Mouse (Mus musculus) intestine, embryonic 14.5 days (tissue): ENCODE measurements around the gene Spon1. TPM values are rescaled to one million over a fixed set of nuclear protein-coding genes. Genes with fewer than 3 reads are reported as not detected.

Experiments used
- ATAC-seq: fragments of 200-750 bp; cut with Nextera tagmentation; replicated peaks from 2 replicates; pipeline ENCODE4 v1.8.0; 2017; ENCODE audit warnings: low read depth, moderate number of reproducible peaks, moderate TSS enrichment, moderate library complexity; ENCODE audit not compliant: low FRiP score, low TSS enrichment
- DNase-seq: peaks from one replicate; pipeline ENCODE4 v3.0.0-alpha.2; 2018; ENCODE audit warnings: low spot score
- H3K27ac ChIP-seq: fragments of 300-500 bp; sonication (generic); 2 replicates; pipeline ENCODE4 v1.5.1; 2014; ENCODE audit warnings: low read depth, mild to moderate bottlenecking, control low read depth
- H3K27me3 ChIP-seq: fragments of 300-500 bp; sonication (generic); replicated peaks from 2 replicates; pipeline ENCODE4 v1.6.1; 2014; ENCODE audit warnings: low read length, control low read depth; ENCODE audit not compliant: control insufficient read depth, insufficient read depth
- H3K36me3 ChIP-seq: fragments of 300-500 bp; sonication (generic); 2 replicates; pipeline ENCODE4 v1.6.1; 2014; ENCODE audit warnings: low read length, control low read depth; ENCODE audit not compliant: control insufficient read depth, insufficient read depth
- H3K4me1 ChIP-seq: fragments of 300-500 bp; sonication (generic); replicated peaks from 2 replicates; pipeline ENCODE4 v1.6.1; 2014; ENCODE audit warnings: low read length, control low read depth, mixed read lengths; ENCODE audit not compliant: control insufficient read depth, insufficient read depth
- H3K4me2 ChIP-seq: fragments of 300-500 bp; sonication (generic); 2 replicates; pipeline ENCODE4 v1.6.1; 2014; ENCODE audit warnings: low read length
- H3K4me3 ChIP-seq: fragments of 300-500 bp; sonication (generic); 2 replicates; pipeline ENCODE4 v1.5.1; 2014; ENCODE audit warnings: low read depth, low read length, control low read depth, mixed read lengths
- H3K9ac ChIP-seq: fragments of 300-500 bp; sonication (generic); 2 replicates; pipeline ENCODE4 v1.6.1; 2014; ENCODE audit warnings: mild to moderate bottlenecking, low read length
- H3K9me3 ChIP-seq: fragments of 300-500 bp; sonication (generic); 2 replicates; pipeline ENCODE4 v1.6.1; 2016; ENCODE audit warnings: low read length, control low read depth; ENCODE audit not compliant: control insufficient read depth
- WGBS: fragments of 180-500 bp; shearing (Covaris S2); extraction: QIAGEN DNeasy Blood & Tissue Kit; methylation state at CpG from one replicate; pipeline ENCODE4 v1.1.7; 2014; 5-methylcytosine and 5-hydroxymethylcytosine counted together
- polyA plus RNA-seq: library from polyadenylated mRNA; unstranded; fragments of >200 nt; fragmentation: Nextera tagmentation; extraction: Ambion mirVana; gene quantifications from 2 replicates; pipeline ENCODE4 v1.2.1, GENCODE M21; 2014

Gene Spon1
- polyA plus RNA-seq, 1 experiment from 2014 or later: 12.2 TPM

- 59% methylated on average over 5 of the region's 5 CpGs for WGBS
- H3K4me3 ChIP-seq: no peak overlapping the region
- H3K27me3 ChIP-seq: no peaks in the 10 kb centered on the region
- ATAC-seq: no peak
- no peak overlapping the region for H3K27ac ChIP-seq
- no peaks in the 10 kb centered on the region for H3K9me3 ChIP-seq
- no peaks in the 10 kb centered on the region for H3K4me1 ChIP-seq
- DNase-seq: no peak
- no peak overlapping the region for H3K4me2 ChIP-seq
- H3K36me3 ChIP-seq: no peaks in the 10 kb centered on the region
- H3K9ac ChIP-seq: no peak overlapping the region
These were observed 129.5 kb downstream of the Spon1 start for GRCm38 (mm10) chr7:113895266-113895665.

GRCm38 (mm10) chr7:113898388-113898787, 132.6 kb downstream of the Spon1 start:
- H3K9ac ChIP-seq: no peak overlapping the region
- H3K27ac ChIP-seq: no peak overlapping the region
- ATAC-seq (no peak), DNase-seq (no peak)
- no peaks in the 10 kb centered on the region for H3K27me3 ChIP-seq
- H3K9me3 ChIP-seq: no peaks in the 10 kb centered on the region
- no peak overlapping the region for H3K4me3 ChIP-seq
- H3K4me2 ChIP-seq: no peak overlapping the region
- no peaks in the 10 kb centered on the region for H3K36me3 ChIP-seq
- H3K4me1 ChIP-seq: no peaks in the 10 kb centered on the region

GRCm38 (mm10) chr7:113901511-113901910, 135.7 kb downstream of the Spon1 start:
- WGBS: 85% methylated on average over 2 of the region's 2 CpGs
- DNase-seq (no peak), ATAC-seq (no peak)
- Histone ChIP-seq H3K9me3 (no peaks in the 10 kb centered on the region), H3K9ac (no peak overlapping the region), H3K4me2 (no peak overlapping the region), H3K4me3 (no peak overlapping the region), H3K27me3 (no peaks in the 10 kb centered on the region), H3K27ac (no peak overlapping the region), H3K4me1 (no peaks in the 10 kb centered on the region), H3K36me3 (no peaks in the 10 kb centered on the region)

- Histone ChIP-seq H3K27ac (no peak overlapping the region), H3K9me3 (no peaks in the 10 kb centered on the region), H3K27me3 (no peaks in the 10 kb centered on the region), H3K4me3 (no peak overlapping the region), H3K36me3 (no peaks in the 10 kb centered on the region), H3K4me1 (no peaks in the 10 kb centered on the region), H3K9ac (no peak overlapping the region), H3K4me2 (no peak overlapping the region)
- 58% methylated on average over 10 of the region's 10 CpGs for WGBS
- no peak for DNase-seq
- no peak for ATAC-seq
These were observed 136.2 kb downstream of the Spon1 start for GRCm38 (mm10) chr7:113901941-113902515.

- no peak for ATAC-seq
- no peak for DNase-seq
These were observed 137.5 kb downstream of the Spon1 start for GRCm38 (mm10) chr7:113903127-113903827.

GRCm38 (mm10) chr7:113903939-113904338, 138.1 kb downstream of the Spon1 start:
- WGBS: 72% methylated on average over 5 of the region's 5 CpGs

More at GRCm38 (mm10) chr7:113903127-113903827, 137.5 kb downstream of the Spon1 start:
- no peaks in the 10 kb centered on the region for H3K4me1 ChIP-seq
- H3K27me3 ChIP-seq: no peaks in the 10 kb centered on the region
- H3K9ac ChIP-seq: no peak overlapping the region
- no peaks in the 10 kb centered on the region for H3K9me3 ChIP-seq
- 89% methylated on average over 3 of the region's 3 CpGs for WGBS
- H3K36me3 ChIP-seq: no peaks in the 10 kb centered on the region
- H3K4me3 ChIP-seq: no peak overlapping the region
- no peak overlapping the region for H3K27ac ChIP-seq
- H3K4me2 ChIP-seq: no peak overlapping the region

GRCm38 (mm10) chr7:113904348-113904895, 138.6 kb downstream of the Spon1 start:
- DNase-seq: no peak

More at GRCm38 (mm10) chr7:113903939-113904338, 138.1 kb downstream of the Spon1 start:
- H3K27me3 ChIP-seq: no peaks in the 10 kb centered on the region
- H3K36me3 ChIP-seq: no peaks in the 10 kb centered on the region
- H3K4me3 ChIP-seq: no peak overlapping the region
- no peak overlapping the region for H3K4me2 ChIP-seq
- H3K9me3 ChIP-seq: no peaks in the 10 kb centered on the region
- H3K27ac ChIP-seq: no peak overlapping the region
- H3K4me1 ChIP-seq: no peaks in the 10 kb centered on the region
- H3K9ac ChIP-seq: no peak overlapping the region
- ATAC-seq (no peak), DNase-seq (no peak)

GRCm38 (mm10) chr7:113909161-113909825, 143.5 kb downstream of the Spon1 start:
- no peak for ATAC-seq
- Histone ChIP-seq H3K27me3 (no peaks in the 10 kb centered on the region), H3K9ac (no peak overlapping the region), H3K4me3 (no peak overlapping the region), H3K36me3 (no peaks in the 10 kb centered on the region), H3K4me1 (no peaks in the 10 kb centered on the region; the same call in 1 of the 2 replicates), H3K4me2 (no peak overlapping the region), H3K9me3 (no peaks in the 10 kb centered on the region), H3K27ac (no peak overlapping the region)
- peak; percentile 54 for DNase-seq
- WGBS: 31% methylated on average over 12 of the region's 12 CpGs

More at GRCm38 (mm10) chr7:113904348-113904895, 138.6 kb downstream of the Spon1 start:
- Histone ChIP-seq H3K4me1 (no peaks in the 10 kb centered on the region; the same call in 1 of the 2 replicates), H3K4me3 (no peak overlapping the region), H3K9me3 (no peaks in the 10 kb centered on the region), H3K27me3 (no peaks in the 10 kb centered on the region), H3K4me2 (no peak overlapping the region), H3K27ac (no peak overlapping the region), H3K9ac (no peak overlapping the region), H3K36me3 (no peaks in the 10 kb centered on the region)
- 92% methylated on average over 7 of the region's 7 CpGs for WGBS
- ATAC-seq: no peak
